Mouse (Mus musculus): ENCODE results near the gene Tmem130.

The Tmem130 gene

DNA sequence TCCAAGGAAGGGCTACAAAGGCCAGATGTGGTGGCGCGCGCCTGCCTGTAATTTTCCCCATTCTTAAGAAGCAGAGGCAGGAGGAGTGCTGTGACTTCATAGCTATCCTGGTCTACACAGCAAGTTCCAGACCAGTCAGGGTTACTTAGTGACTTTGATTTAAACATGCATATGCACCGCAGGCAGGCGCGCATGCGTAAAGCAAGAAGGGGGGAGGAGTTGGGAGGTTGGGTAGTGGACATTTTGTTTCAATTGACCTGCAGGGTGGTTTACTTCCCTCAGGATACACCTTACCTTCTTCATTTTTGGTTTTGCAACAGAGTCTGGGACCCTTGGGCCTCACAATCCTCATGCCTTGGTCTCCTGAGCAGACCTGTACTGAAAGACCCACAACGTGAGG, 32.4 kb downstream of the Tmem130 start:
- no peak for DNase-seq (ENCODE audit: low spot score)

DNA sequence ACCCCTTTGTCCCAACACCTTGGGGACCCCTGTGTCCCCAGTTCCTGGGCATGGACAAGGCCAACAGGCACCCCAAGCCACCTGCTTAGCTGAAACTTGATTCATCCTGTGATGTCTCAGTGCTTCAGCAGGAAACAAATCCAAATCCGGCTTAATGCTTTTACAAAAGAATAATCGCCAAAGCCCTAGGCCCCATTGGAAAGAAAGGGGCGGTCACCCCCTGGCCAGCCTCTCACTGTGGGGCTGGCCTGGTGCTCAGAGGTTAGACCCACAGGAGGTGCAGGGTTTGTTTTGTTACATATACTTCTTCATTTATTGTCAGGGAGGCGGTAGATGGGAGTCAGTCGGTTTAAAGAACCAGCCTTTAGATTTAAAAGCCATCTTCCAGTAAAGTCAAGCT, 33.4 kb downstream of the Tmem130 start:
- no peak for DNase-seq (ENCODE audit: low spot score)

DNA sequence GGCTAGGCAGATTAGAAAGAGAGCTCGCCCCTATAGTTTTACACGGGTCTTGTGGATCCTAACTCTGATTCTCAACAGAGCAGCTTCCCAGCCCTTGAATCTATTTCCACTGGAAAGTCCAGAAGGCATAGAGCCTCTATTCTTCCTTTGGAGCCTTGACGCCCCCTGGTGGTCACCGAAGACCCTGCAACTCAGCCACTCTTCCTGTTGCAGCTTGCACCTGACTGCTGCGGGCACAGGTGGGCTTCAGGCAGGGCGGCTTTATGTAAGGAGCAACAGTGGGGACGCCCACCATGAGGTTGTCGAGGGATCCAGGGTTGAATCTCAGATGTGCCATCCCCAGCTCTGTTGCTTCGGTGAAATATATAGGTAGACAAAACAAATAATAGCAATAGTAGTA, 34.5 kb downstream of the Tmem130 start:
- peak; percentile 75 for DNase-seq (ENCODE audit: low spot score)

GRCm38 (mm10) chr5:144725554-144725953, 36.1 kb downstream of the Tmem130 start:
- DNase-seq (ENCODE audit: low spot score): no peak

DNA sequence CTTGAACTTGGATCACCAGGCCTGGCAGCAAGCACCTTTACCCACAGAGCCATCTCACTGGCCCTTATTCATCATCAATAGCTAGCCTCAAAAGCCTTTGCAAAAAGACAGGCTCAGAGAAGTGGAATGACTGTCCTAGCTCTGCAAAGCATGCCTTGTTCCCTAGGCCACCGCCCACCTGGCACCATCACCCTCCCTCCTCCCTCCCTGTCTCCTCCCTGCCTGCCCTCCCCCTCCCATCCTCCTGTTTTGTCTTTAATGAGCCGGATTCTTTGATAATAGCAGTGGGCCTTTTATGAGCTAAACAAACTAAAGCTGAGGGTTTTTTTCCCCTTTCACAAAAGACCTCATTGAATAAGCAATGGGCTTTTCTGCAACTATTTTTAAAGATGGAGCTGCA, 36.7 kb downstream of the Tmem130 start:
- no peak for DNase-seq (ENCODE audit: low spot score)

- DNase-seq (ENCODE audit: low spot score): no peak
Measured at GRCm38 (mm10) chr5:144720281-144720680, 41.3 kb downstream of the Tmem130 start.

DNA sequence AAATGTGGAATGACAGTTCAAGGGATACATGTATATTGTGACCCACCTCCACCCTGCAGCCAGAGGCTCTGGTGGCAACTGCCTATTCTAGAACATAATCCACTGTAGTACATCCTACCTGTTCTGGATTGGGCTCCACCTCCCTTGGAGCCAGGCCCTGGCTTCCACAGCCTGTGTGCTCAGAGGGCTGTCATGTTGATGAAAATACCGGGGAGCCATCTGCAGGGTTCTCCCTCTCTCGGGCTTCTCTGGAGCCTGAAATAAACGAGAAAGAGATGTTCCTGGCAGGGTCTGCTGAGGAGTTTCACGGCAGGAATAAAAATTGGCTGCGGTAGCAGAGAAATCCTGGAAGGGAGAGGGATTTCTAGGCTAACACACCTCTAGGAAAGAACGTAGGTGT, 41.8 kb downstream of the Tmem130 start:
- DNase-seq (ENCODE audit: low spot score): no peak

DNA sequence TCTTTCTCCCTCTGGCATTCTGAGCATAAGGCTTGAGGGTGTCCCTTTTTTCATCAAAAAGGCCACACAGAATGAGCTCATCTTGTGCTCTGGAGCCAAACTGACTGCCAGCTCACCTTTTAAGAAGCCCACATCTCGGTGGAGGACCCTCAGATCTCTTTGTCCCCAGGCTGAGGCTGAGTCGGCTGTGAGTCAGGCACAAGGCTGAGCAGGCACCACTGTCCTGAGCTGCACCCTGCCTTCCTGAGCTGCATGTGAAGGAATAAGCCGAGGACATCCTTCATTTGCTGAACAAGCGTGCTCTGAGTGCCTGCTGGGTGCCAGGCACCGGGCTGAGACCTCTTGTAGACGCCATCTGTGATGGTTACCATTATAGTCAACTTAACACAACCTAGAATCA, 44.4 kb downstream of the Tmem130 start:
- no peak for DNase-seq (ENCODE audit: low spot score)

- DNase-seq (ENCODE audit: low spot score): no peak
Measured at GRCm38 (mm10) chr5:144713371-144713770, 48.2 kb downstream of the Tmem130 start.

DNA sequence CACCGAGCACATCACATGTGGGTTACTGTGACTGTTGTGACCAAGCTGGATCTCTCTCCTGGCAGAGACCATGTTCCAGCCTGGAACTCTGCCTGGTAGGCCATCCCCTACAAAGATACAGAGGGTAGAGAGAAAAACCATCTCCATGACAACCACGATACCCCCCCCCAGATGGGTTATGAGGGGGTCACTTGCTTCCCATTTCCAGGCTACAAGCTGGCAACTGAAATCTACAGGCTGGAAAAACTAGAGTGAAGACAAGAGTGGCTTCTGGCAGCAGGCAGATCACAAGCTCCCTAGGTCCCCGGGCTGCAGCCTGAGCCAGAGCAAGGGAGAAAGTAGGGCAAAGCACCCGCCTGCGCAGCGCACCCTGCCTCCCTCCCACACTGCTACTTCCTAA, 54.0 kb downstream of the Tmem130 start:
- no peak for DNase-seq (ENCODE audit: low spot score)

- DNase-seq (ENCODE audit: low spot score): no peak
Measured at GRCm38 (mm10) chr5:144703464-144704368, 57.9 kb downstream of the Tmem130 start.

DNA sequence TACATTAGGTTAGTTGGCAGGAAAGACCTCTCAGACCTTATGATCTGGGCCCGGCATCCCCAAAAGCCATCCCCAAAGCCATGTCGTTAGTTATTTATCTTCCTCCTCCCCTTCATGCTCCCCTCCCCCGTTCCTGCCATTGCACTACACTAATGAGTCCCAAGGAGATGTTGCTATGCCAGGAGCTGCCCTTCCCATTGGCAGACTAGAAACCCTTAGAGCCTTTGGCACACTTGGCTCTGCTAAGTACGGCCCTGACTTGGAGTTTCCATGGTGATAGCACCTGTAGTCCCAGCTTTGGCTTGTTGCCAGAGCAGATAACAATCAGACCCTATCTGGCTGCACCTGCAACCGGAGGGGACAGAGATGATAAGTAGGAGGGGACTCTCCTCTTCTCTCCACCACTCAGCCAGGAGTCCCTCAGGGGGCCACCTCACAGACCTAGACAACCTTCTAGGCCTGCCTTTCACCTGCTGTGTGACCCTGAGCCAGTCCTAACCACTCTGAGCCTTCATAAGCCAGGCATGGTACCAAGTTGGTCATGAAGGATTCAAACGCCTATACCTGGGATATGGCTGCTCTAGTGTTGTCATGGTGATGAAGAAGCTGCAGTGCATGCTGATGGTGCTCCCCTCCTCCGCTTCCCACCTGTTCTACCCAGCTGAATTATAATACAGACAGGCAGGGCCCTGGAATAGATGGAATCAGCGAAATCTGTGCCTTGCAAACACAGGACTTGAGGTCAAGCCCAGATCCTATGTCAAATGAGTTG, 66.1 kb downstream of the Tmem130 start:
- no peak for DNase-seq (ENCODE audit: low spot score)

DNA sequence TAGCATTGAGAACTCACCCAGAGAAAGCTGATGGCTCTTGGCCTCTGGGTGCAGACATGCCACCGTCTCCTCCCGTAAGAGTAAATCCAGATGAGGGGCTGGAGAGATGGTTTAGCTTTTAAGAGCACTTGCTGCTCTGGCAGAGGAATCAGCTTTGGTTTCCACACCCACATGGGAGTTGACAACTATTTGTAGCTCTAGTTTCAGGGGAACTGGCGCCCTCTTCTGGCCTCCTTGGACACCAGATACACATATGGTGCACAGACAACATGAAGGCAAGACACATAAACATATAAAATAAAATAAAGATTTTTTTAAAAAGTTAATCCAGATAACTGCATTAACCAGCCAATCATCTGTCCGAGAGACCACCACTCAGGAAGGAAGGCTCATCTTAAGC, 67.5 kb downstream of the Tmem130 start:
- DNase-seq (ENCODE audit: low spot score): peak; percentile 45

- peak; percentile 41 for DNase-seq (ENCODE audit: low spot score)
Measured at GRCm38 (mm10) chr5:144691421-144691820, 70.2 kb downstream of the Tmem130 start.

DNA sequence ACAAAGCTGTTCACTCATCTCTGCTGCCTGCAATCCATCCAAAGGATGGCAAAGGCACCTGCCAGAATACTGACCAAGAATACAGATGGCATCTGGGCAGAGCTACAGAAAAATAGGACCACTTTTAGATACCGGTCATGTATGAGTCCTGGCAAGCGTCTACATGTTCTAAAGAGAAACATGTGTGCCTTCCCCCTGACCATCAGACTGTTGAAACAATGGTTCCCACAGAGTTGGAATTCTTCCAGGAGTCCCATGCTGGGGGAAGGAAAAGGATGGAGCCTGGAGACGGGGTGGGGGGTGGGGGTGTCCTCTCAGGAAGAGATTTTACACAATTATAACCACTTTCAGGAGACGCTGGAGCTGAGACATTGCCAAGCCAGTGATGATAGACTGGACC, 73.2 kb downstream of the Tmem130 start:
- DNase-seq (ENCODE audit: low spot score): no peak

All from embryo, embryonic 10 days (tissue).